ENCODE assay signal across 8 mouse cellular contexts in the genomic region with DNA sequence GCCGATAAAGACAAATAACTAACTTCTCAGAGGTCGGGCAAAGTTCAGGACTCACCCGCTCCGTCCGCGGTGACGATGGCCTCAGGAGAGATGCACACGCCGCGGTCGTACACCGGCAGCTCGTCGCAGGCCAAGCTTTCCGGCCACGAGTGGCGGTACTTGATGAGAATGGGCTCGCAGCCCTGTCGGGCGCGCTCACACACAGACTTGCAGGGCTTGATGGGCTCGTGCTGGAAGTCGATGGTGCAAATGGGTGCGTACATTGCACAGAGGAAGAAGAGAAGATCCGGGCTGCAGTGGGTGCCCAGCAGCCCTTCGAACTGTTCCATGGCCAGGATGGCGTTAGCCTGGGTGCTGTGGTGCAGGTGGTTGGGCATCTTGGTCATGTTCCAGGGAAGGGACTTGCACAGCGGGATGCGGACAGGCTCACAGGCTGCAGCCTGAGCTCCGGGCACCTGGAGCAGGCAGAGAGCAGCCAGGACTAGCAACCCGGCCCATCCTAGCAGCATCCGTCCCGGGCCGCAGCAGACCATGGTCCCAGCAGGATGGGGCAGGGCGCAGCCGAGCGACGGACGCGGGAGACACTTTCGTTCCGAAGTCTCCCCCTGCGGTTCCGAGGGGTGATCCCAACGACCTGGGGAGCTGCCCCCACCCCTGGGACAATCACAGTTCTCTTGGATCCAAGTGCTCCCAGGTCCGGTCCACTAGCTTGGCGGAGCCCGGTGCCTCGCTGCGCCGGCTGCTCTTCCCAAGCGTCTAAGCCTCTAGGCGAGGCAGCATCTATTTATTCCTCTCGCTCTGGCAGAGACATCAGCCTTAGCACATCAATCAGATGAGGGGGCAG. TPM values are rescaled to one million over a fixed set of nuclear protein-coding genes. Genes with fewer than 3 reads are reported as not detected.
DNase-seq lines count a peak whose midpoint lies in the region; ATAC-seq and TF ChIP-seq lines count a peak whose summit lies in the region.

No protein-coding gene starts in this region.

- no peaks in the 10 kb centered on the region for H3K9me3 ChIP-seq in midbrain, embryonic 15.5 days

- TF ChIP-seq CTCF in gastrocnemius, adult 2 months (IDR thresholded peaks at IDR 0.05): no peak

- peak overlapping the region; percentile 76 for H3K4me3 ChIP-seq in gastrocnemius, adult 2 months
- peak overlapping the region; percentile 60 for H3K4me3 ChIP-seq in midbrain, embryonic 15.5 days

- peak; percentile 47 for DNase-seq in gastrocnemius, adult 2 months
- no peak for DNase-seq in gastrocnemius, adult 18-20 months (ENCODE audit: low spot score)
- DNase-seq in cerebellum, postnatal 25 days: peak; percentile 70 to 75
- DNase-seq in gastrocnemius, postnatal 25 days: peak; percentile 8
- peak; percentile 15 for DNase-seq in induced T-regulatory cell, adult 2 months (ENCODE audit: low read depth)
- peak; percentile 32 for DNase-seq in left cerebral cortex, postnatal 4 days
- peak; percentile 58 for DNase-seq in testis, postnatal 10 days (ENCODE audit: low spot score)

- H3K4me1 ChIP-seq in midbrain, embryonic 15.5 days: peaks cover 24% of the 10 kb centered on the region

- WGBS in midbrain, embryonic 15.5 days: under 1% methylated on average over 54 of the region's 54 CpGs

- peak overlapping the region; percentile 100 for H3K4me2 ChIP-seq in midbrain, embryonic 15.5 days

- intact Hi-C loops in gastrocnemius, adult 2 months (cut with DNase I): loop anchor here (10.0 kb wide), 1 partner anchor 88 kb away; no protein-coding TSS in a partner anchor
- intact Hi-C loops in left cerebral cortex, postnatal 4 days (cut with DNase I): loop anchor here (10.0 kb wide), 1 partner anchor 82 kb away; no protein-coding TSS in a partner anchor

- peak overlapping the region; percentile 45 for H3K9ac ChIP-seq in midbrain, embryonic 15.5 days

- H3K27me3 ChIP-seq in midbrain, embryonic 15.5 days (replicated peaks): peaks cover 24% of the 10 kb centered on the region

- peak; percentile 73 for ATAC-seq in midbrain, embryonic 15.5 days (replicated peaks)

- H3K36me3 ChIP-seq in midbrain, embryonic 15.5 days (replicated peaks): no peaks in the 10 kb centered on the region

- H3K27ac ChIP-seq in gastrocnemius, adult 2 months: peak overlapping the region; percentile 67
- no peak overlapping the region for H3K27ac ChIP-seq in midbrain, embryonic 15.5 days

RNA-seq across cellular contexts. Expression of a gene that starts 0.9 kb away (rescaled TPM):
- 10 to 100 TPM in 1 of 2 experiments, 1 to 10 TPM in 1; 6.7 to 28.1 TPM for total RNA-seq in gastrocnemius, adult 2 months (2021)
- total RNA-seq in gastrocnemius, adult 18-20 months (2021): 10 to 100 TPM in 1 of 2 experiments, 1 to 10 TPM in 1; 8.9 to 14.5 TPM
- 10 to 100 TPM; 29.5 to 41.9 TPM for total RNA-seq in gastrocnemius, postnatal 25 days (2021)
- 1 to 10 TPM; 7.2 to 7.7 TPM for total RNA-seq in left cerebral cortex, postnatal 4 days (2021)
- polyA plus RNA-seq in midbrain, embryonic 15.5 days (2015; fragmentation: Nextera tagmentation; extraction: Ambion mirVana): 2.5 and 2.6 TPM in 2 replicates
